Mouse (Mus musculus) midbrain, embryonic 13.5 days (tissue): Measurements from ENCODE around the gene Kcnn4. TPM values are rescaled to one million over a fixed set of nuclear protein-coding genes. Genes with fewer than 3 reads are reported as not detected.

Experiments used
- ATAC-seq: fragments of 200-750 bp; cut with Nextera tagmentation; 2 replicates; pipeline ENCODE4 v1.8.0; 2017; ENCODE audit warnings: mild to moderate bottlenecking, moderate TSS enrichment, moderate library complexity
- H3K27ac ChIP-seq: fragments of 300-500 bp; sonication (generic); 2 replicates; pipeline ENCODE4 v1.5.1; 2015; ENCODE audit warnings: inconsistent platforms, mild to moderate bottlenecking, moderate library complexity
- H3K27me3 ChIP-seq: fragments of 300-500 bp; sonication (generic); 2 replicates; pipeline ENCODE4 v1.6.1; 2015; ENCODE audit warnings: mild to moderate bottlenecking, inconsistent platforms
- H3K36me3 ChIP-seq: fragments of 300-500 bp; sonication (generic); 2 replicates; pipeline ENCODE4 v1.6.1; 2015; ENCODE audit warnings: mild to moderate bottlenecking, inconsistent platforms
- H3K4me1 ChIP-seq: fragments of 300-500 bp; sonication (generic); replicated peaks from 2 replicates; pipeline ENCODE4 v1.6.1; 2015; ENCODE audit warnings: inconsistent platforms
- H3K4me2 ChIP-seq: fragments of 300-500 bp; sonication (generic); replicated peaks from 2 replicates; pipeline ENCODE4 v1.6.1; 2015; ENCODE audit warnings: moderate library complexity, mild to moderate bottlenecking, inconsistent platforms
- H3K4me3 ChIP-seq: fragments of 300-500 bp; sonication (generic); replicated peaks from 2 replicates; pipeline ENCODE4 v1.5.1; 2015; ENCODE audit warnings: mild to moderate bottlenecking, inconsistent platforms
- H3K9ac ChIP-seq: fragments of 300-500 bp; sonication (generic); replicated peaks from 2 replicates; pipeline ENCODE4 v1.6.1; 2015; ENCODE audit warnings: mild to moderate bottlenecking, inconsistent platforms
- H3K9me3 ChIP-seq: fragments of 300-500 bp; sonication (generic); 2 replicates; pipeline ENCODE4 v1.6.1; 2016; ENCODE audit warnings: mild to moderate bottlenecking, inconsistent platforms
- WGBS: fragments of 180-500 bp; shearing (Covaris S2); methylation state at CpG from one replicate; pipeline ENCODE4 v1.1.7; 2015; 5-methylcytosine and 5-hydroxymethylcytosine counted together
- polyA plus RNA-seq: library from polyadenylated mRNA; unstranded; fragments of >200 nt; fragmentation: Nextera tagmentation; extraction: Ambion mirVana; gene quantifications from 2 replicates; pipeline ENCODE4 v1.2.1, GENCODE M21; 2015

The Kcnn4 gene
- polyA plus RNA-seq: 0.40 and 0.66 TPM in 2 replicates

DNA sequence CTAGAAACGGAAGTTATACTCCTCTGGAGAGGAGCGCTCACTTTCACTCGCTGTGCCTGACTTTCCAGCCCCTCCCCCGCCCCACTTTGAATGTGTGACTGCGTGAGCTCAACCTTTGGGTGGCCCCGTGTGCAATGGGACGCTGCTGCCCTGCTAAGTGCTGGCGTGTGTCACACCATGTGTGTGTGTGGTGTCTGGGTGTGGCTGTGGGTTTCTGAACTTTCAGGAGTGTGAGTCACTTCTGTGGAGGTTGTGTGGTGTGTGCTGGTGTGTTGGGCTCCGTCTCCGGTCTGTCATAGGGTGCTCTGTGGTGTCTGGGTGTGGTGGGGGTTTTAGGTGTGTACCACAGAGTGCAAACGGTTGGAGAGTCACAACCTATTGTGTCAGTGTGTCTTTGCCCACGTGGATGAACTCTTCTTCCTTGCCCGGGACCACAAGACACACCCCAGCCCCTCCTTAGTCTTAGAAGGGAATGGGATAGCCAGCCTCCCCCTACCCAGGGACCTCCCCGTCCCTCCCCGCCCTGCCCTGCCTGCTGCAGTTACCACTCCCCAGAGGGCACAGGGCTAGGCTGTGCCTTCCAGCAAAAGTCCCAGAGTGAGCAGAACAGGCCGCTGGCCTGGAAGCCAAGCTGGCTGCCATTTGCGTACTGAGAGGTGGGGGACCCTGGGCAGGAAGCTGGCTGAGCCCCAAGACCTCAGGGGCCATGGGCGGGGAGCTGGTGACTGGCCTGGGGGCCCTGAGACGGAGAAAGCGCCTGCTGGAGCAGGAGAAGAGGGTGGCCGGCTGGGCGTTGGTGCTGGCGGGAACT lies at the start of gene Kcnn4:
TSS of gene Kcnn4 (plus strand) at position 533 of the 811 bp plus-strand sequence.
- Histone ChIP-seq H3K9me3 (no peaks in the 10 kb centered on the region), H3K4me2 (no peak within 1 kb of the TSS), H3K4me3 (no peak within 1 kb of the TSS), H3K27me3 (no peaks in the 10 kb centered on the region), H3K9ac (no peak within 1 kb of the TSS), H3K27ac (no peak within 1 kb of the TSS), H3K4me1 (peaks cover 15% of the 10 kb centered on the region), H3K36me3 (no peaks in the 10 kb centered on the region)
- no peak for ATAC-seq
- 50% methylated on average over 23 of the region's 23 CpGs for WGBS

DNA sequence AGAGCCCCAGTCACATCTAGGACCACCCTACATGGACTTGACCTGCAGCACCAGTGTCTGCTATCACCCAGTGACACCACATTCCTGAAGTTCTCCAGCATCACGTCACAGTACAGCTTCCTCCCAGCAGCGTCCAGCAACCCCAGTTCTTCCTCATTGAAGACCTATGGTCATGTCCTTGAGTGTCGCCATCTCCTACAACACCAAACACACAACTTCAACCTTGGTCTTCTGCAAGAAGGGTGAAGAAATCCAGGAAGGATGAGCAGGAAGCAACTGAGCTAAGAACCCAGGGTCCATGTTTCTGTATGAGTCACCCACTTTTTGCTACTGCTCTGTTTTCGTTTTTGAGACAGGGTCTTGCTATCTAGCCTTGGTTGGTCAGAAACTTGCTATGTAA lies 47.5 kb upstream of the Kcnn4 start:
- Histone ChIP-seq H3K4me3 (no peak overlapping the region), H3K4me2 (no peak overlapping the region), H3K36me3 (no peaks in the 10 kb centered on the region), H3K9ac (no peak overlapping the region), H3K9me3 (peaks cover 10% of the 10 kb centered on the region), H3K27me3 (0 out of 2 replicates have a peak, but pooled peaks cover 6% of the 10 kb centered on the region), H3K27ac (no peak overlapping the region), H3K4me1 (peaks cover 12% of the 10 kb centered on the region)
- ATAC-seq: no peak
- 76% methylated on average over 4 of the region's 4 CpGs for WGBS

DNA sequence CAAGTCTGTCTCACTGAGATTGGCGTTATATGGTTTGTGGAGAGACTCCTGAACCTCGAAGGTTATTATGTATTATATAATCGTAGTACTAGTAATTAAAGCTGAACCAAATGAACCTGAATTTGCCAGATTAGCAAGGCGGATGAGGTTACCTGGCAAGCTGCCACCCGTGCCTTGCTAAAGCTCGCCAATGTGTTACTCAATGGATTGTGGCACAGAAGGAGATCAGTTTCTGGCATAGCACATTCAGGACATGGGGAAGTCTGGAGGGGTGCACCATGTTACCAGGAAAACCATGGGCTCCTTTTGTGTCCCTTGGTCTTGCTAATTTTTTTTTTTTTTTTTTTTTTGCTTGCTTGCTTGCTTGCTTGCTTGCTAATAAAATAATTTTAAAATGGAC lies 44.9 kb upstream of the Kcnn4 start:
- no peak overlapping the region for H3K9ac ChIP-seq
- peaks cover 3% of the 10 kb centered on the region; the same call in 1 of the 2 replicates for H3K27me3 ChIP-seq
- WGBS: 88% methylated on average over 6 of the region's 6 CpGs
- no peaks in the 10 kb centered on the region for H3K36me3 ChIP-seq
- peaks cover 10% of the 10 kb centered on the region for H3K9me3 ChIP-seq
- H3K27ac ChIP-seq: no peak overlapping the region
- no peak for ATAC-seq
- peak overlapping the region; percentile 53 for H3K4me2 ChIP-seq
- peaks cover 12% of the 10 kb centered on the region for H3K4me1 ChIP-seq
- H3K4me3 ChIP-seq: no peak overlapping the region

DNA sequence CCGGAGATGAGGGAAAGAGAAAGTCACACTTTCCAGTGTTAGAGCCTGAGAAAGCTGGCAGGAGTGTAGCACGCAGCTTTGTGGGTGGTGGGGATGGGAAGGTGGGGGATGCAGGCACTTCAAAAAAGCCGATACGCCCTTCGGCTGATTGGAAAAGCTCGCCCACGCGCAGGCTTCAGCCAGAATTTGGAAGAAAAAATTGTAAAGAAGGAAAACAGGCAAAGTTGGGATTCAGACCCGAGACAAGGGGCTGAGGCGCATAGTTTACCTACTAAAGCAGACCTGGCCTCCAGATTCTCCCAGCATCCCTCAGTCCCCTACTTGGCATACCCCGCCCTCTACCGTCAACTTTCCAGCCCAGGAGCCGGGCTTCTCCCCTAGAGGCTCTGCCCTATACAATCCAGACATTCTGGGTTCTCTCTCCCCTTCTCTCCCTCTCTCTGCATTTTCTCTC lies 44.4 kb upstream of the Kcnn4 start:
- peak; percentile 85 for ATAC-seq
- H3K9ac ChIP-seq: peak overlapping the region; percentile 53

DNA sequence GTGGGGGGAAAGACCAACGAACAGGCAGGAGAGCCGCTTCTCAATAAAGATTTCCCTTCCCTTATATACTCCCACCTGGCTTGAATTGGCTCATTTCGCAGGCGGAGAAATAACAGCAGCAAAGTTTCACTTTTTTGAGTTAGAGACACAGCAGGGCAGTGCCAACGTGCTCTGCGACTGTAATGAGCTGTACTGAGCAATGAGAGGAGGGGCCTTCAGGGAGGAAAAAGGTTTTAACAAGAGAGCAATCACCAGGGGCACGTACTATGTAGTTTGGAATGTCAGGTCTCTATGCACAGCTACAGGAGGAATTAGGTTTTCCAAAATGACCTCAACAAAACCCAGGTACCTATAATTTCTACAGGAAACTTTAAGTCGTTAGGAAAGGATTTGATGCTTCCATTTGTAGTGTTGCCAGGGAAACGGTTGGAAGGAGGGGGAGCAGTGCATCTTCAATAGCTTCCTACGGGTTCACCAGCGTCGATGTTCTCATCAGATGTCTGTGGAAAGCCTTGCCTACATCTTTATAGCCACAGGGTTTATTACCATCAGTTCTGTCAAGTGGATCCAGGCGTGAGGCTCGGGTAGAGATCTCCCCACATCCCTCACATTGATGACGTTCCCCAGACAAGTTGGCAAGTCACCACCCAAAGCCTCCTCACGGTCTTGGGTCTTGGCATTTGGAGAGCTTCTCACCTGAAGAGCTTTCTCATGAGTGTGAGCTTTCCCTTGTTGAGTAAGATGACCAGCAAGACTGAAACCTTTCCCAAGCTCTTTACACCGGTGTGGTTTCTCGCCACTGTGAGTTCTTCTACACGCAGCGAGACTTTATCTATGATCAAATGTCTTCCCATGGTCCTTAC lies 43.6 kb upstream of the Kcnn4 start:
- Histone ChIP-seq H3K36me3 (no peaks in the 10 kb centered on the region), H3K4me3 (peak overlapping the region; percentile 32), H3K4me1 (peaks cover 12% of the 10 kb centered on the region), H3K4me2 (peak overlapping the region; percentile 53), H3K27me3 (peaks cover 3% of the 10 kb centered on the region; the same call in 1 of the 2 replicates), H3K9me3 (peaks cover 10% of the 10 kb centered on the region), H3K9ac (no peak overlapping the region), H3K27ac (no peak overlapping the region)
- peak; percentile 76 for ATAC-seq
- WGBS: 36% methylated on average over 20 of the region's 20 CpGs

More for the DNA sequence above, 44.4 kb upstream of the Kcnn4 start:
- peak overlapping the region; percentile 32 for H3K4me3 ChIP-seq
- H3K36me3 ChIP-seq: no peaks in the 10 kb centered on the region
- WGBS: 8% methylated on average over 13 of the region's 13 CpGs
- peaks cover 3% of the 10 kb centered on the region; the same call in 1 of the 2 replicates for H3K27me3 ChIP-seq
- H3K9me3 ChIP-seq: peaks cover 10% of the 10 kb centered on the region
- no peak overlapping the region for H3K27ac ChIP-seq
- H3K4me1 ChIP-seq: peaks cover 12% of the 10 kb centered on the region
- peak overlapping the region; percentile 53 for H3K4me2 ChIP-seq

DNA sequence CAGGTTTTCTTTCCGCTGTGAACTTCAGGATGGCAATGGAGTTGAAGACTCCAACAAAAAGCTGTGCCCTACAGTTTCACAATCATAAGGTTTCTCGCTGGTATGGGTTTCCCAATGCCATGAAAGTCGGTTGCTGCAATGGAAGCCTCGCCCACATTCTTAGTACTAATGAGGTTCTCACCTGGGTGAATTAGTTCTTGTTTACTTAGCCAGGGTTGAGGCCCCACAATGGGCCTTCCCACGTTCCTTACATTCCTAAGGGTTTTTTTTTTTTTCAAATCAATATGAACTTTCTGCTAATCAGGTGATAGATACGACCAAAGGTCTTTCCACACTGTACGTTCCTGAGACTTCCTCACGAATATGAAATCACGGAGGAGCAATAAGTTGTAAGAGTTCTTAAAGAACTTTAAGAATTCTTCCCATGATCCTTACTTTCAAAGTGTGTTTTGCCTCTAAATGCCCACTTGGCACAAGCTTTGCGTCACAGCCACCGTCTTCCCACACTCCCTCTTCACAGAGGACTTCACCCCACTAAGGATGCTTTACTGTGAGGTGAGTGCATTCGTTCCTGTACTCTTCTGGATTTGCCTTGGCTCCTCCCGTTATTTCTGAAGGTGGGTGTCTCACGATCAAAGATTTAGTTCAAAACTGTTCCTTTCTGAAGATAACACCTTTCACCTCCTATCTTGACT lies 42.6 kb upstream of the Kcnn4 start:
- no peak overlapping the region for H3K9ac ChIP-seq
- 91% methylated on average over 14 of the region's 14 CpGs for WGBS

DNA sequence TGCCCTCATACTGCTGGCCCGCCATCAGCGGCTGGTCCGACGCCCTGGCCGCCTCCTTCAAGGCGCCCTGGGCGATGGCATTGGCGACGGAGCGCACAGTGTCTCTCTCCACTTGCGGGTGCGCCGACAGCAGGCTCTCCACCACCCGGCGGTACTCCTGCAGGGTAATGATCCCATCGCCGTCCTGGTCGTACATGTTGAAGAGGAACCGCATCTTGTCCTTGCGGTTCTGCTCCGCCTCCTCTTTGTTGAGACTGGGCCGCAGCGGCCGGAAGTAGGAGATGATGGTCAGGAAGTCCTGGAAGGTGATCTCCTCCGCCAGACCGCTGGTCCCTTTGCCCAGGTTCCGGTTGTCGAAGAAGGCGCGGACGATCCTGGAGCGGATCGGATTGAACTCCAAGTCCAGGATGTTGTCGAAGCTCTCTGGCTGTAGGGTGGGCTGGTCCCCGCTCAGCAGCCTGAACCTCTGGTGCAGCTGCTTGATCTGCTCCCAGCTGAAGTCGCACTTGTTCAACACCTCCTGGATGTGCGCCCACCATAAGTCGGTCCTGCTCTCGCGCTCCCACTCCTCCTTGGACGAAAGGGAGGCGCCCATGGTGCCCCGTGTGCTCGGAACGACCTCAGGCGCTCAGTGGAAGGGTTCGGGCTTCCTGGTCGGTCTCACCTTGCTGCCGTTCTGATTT lies 36.6 kb upstream of the Kcnn4 start, which contains the start of gene Tescl:
TSS of gene Tescl (minus strand) at position 633 of the 683 bp plus-strand sequence.
- Histone ChIP-seq H3K4me3 (no peak within 1 kb of the TSS), H3K36me3 (no peaks in the 10 kb centered on the region)
- WGBS: 53% methylated on average over 49 of the region's 49 CpGs

More for the DNA sequence above, 42.6 kb upstream of the Kcnn4 start:
- Histone ChIP-seq H3K4me3 (no peak overlapping the region), H3K27ac (no peak overlapping the region), H3K36me3 (no peaks in the 10 kb centered on the region), H3K4me1 (peaks cover 12% of the 10 kb centered on the region), H3K9me3 (peaks cover 10% of the 10 kb centered on the region), H3K4me2 (no peak overlapping the region), H3K27me3 (peaks cover 3% of the 10 kb centered on the region; the same call in 1 of the 2 replicates)
- no peak for ATAC-seq

DNA sequence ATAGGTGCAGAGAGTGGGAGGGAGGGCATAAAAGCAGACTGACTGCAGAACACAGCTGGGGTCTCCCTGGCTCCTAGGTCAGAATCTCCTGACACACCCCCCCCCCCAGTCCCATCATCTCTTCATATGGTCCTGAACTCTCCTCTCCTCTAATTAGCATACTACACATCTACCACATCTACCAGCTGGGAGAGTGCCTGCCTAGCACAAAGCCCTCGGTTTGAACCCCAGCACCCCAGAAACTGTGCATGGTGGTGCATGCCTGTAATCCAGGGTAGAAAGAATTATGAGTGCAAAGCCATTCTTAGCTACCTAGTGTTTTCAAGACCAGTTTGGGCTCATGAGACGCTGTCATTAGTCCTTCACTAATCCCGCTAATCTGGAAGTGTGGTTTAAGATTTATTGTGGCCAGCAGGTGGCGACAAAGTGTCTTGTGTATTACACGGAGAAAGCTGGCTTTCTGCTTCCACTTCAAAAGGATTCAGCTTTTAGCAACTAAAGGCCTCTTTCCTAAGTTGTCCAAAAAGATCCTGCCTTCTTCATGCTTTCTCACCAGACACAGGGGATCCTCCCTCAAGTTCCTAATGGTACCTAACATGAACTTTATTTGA lies 34.3 kb upstream of the Kcnn4 start:
- Histone ChIP-seq H3K4me2 (no peak overlapping the region), H3K9me3 (no peaks in the 10 kb centered on the region), H3K4me3 (no peak overlapping the region), H3K27ac (no peak overlapping the region), H3K27me3 (peaks cover 20% of the 10 kb centered on the region), H3K9ac (no peak overlapping the region), H3K4me1 (no peaks in the 10 kb centered on the region), H3K36me3 (no peaks in the 10 kb centered on the region)
- ATAC-seq: peak; percentile 53; the same call in 1 of the 2 replicates
- 12% methylated on average over 5 of the region's 5 CpGs for WGBS

More for the DNA sequence above, 36.6 kb upstream of the Kcnn4 start, which contains the start of gene Tescl:
- 0 out of 2 replicates have a peak, but pooled peaks have one; percentile 24 for ATAC-seq
- H3K4me1 ChIP-seq: no peaks in the 10 kb centered on the region
- no peak within 1 kb of the TSS for H3K4me2 ChIP-seq
- no peak within 1 kb of the TSS for H3K9ac ChIP-seq
- H3K27ac ChIP-seq: no peak within 1 kb of the TSS
- H3K9me3 ChIP-seq: no peaks in the 10 kb centered on the region
- H3K27me3 ChIP-seq: peaks cover 20% of the 10 kb centered on the region

DNA sequence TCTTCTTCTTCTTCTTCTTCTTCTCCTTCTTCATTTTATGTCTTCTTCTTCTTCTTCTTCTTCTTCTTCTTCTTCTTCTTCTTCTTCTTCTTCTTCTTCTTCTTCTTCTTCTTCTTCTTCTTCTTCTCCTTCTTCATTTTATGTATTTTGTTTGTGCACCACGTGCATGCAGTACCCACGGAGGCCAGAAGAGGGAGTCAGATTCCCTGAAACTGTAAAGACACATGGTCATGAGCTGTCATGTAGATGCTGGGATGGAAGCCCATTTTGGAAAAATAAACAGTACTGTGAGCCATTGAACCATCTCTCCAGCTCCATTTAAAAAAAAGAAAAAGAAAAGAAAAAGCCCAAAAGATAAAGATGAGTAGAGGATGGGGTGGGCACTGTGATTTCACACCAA lies 31.8 kb upstream of the Kcnn4 start:
- H3K4me3 ChIP-seq: no peak overlapping the region
- H3K9ac ChIP-seq: no peak overlapping the region
- no peaks in the 10 kb centered on the region for H3K9me3 ChIP-seq
- H3K4me1 ChIP-seq: no peaks in the 10 kb centered on the region
- H3K4me2 ChIP-seq: no peak overlapping the region
- peaks cover 15% of the 10 kb centered on the region for H3K27me3 ChIP-seq
- no peaks in the 10 kb centered on the region for H3K36me3 ChIP-seq
- 39% methylated on average over 2 of the region's 2 CpGs for WGBS
- no peak overlapping the region for H3K27ac ChIP-seq
- no peak for ATAC-seq

DNA sequence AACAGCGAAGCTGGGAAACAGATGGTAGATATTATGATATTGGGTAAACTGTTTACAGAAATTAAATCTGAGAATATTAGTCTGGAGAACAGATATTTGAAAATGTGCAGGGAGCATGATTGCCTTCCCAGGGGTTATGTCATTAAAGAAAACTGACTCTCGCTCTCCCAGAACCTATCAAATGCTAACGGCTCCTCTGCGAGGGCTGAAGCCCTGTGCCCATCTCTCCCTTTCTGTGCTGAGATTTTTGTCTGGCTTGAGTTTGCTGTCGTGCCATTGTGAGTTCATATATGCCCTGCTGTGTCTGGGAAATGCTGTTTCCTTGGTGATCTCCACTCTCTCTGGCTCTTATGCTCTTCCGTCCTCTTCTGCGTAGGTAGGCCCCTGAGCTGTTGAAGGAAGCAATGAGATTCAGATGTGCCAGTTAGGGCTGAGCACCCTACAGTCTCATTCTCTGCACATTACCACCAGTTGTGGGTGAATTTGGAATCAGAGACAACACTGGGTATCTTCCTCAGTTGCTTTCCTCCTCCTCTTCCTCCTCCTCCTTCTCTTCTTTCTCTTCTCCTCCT lies 26.3 kb upstream of the Kcnn4 start:
- Histone ChIP-seq H3K27me3 (no peaks in the 10 kb centered on the region), H3K27ac (no peak overlapping the region), H3K9me3 (no peaks in the 10 kb centered on the region), H3K4me2 (no peak overlapping the region), H3K4me1 (no peaks in the 10 kb centered on the region), H3K36me3 (no peaks in the 10 kb centered on the region), H3K4me3 (no peak overlapping the region), H3K9ac (no peak overlapping the region)
- ATAC-seq: no peak
- WGBS: 75% methylated on average over 7 of the region's 7 CpGs
